Mouse (Mus musculus): ENCODE measurements around the gene Zfp91. TPM values are rescaled to one million over a fixed set of nuclear protein-coding genes. Genes with fewer than 3 reads are reported as not detected.

Zfp91 gene
- 218 TPM for polyA plus RNA-seq (2014; fragmentation: Illumina TruSeq; extraction: RNeasy Lipid Tissue Mini Kit (QIAGEN cat#74804); ENCODE audit: low read depth, low replicate concordance)

DNA sequence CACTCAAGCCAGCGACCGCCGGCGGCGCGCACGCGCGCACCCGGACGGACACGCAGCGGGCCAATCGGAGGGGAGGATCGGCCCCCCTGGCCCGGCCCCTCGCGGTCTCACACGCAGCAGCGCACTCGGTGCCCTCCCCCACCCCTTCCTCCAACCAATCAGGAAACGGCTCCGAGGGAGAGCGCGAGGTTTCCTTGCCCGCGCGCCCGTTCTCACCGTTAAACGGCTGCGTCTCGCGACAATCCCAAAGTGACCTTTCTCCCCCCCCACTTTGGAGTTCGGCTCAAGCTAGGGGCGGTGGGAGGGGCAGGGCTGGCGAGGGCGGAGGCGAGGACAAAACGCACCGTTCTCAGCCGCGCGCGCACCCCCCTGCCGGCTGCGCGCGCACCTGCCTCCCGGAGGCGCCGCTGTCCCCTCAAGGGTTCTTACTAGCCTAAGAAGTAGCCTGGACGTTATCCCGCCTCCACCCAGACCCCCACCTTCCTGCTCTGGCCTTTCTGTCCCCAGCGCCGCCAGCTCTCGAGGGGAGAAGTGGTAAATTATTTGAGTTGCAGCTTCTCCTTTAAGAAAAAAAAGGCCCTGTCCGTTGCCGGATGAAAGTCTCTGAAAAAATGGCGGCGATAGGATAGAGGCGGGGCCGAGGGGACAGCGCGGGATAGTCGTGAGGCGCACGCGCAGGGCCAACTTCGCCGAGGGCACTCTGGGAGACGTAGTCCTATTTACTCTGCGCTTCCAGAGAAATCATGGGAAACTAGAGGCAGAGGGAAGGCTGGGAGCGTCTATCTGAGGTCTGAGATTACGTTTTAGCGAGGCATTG lies at the start of gene Zfp91, which contains the start of gene Lpxn:
Zfp91 (minus strand) TSS at position 616 of the 817 bp plus-strand sequence.
Lpxn (plus strand) TSS at position 683 of the 817 bp plus-strand sequence.

GRCm38 (mm10) chr19:12765308-12765707 lies 30.6 kb downstream of the Zfp91 start, which contains the start of gene Cntf:
Gene Cntf, minus strand, starts transcription at chr19:12765632.

Other genes with a start within 250 kb of the Zfp91 start
- gene Gm4952, start 196.2 kb downstream of the Zfp91 start, polyA plus RNA-seq (2014; fragmentation: Illumina TruSeq; extraction: RNeasy Lipid Tissue Mini Kit (QIAGEN cat#74804); ENCODE audit: low read depth, low replicate concordance): not detected
- gene Glyat, start 162.8 kb downstream of the Zfp91 start, polyA plus RNA-seq (2014; fragmentation: Illumina TruSeq; extraction: RNeasy Lipid Tissue Mini Kit (QIAGEN cat#74804); ENCODE audit: low read depth, low replicate concordance): not detected
- not detected for gene Olfr1442, start 125.7 kb downstream of the Zfp91 start, polyA plus RNA-seq (2014; fragmentation: Illumina TruSeq; extraction: RNeasy Lipid Tissue Mini Kit (QIAGEN cat#74804); ENCODE audit: low read depth, low replicate concordance)
- gene Olfr1443, start 118.0 kb downstream of the Zfp91 start, polyA plus RNA-seq (2014; fragmentation: Illumina TruSeq; extraction: RNeasy Lipid Tissue Mini Kit (QIAGEN cat#74804); ENCODE audit: low read depth, low replicate concordance): not detected
- gene Keg1, start 100.3 kb downstream of the Zfp91 start, polyA plus RNA-seq (2014; fragmentation: Illumina TruSeq; extraction: RNeasy Lipid Tissue Mini Kit (QIAGEN cat#74804); ENCODE audit: low read depth, low replicate concordance): not detected
- gene Cntf, start 30.5 kb downstream of the Zfp91 start, polyA plus RNA-seq (2014; fragmentation: Illumina TruSeq; extraction: RNeasy Lipid Tissue Mini Kit (QIAGEN cat#74804); ENCODE audit: low read depth, low replicate concordance): 1.4 TPM
- gene Lpxn, start 67 bp upstream of the Zfp91 start, polyA plus RNA-seq (2014; fragmentation: Illumina TruSeq; extraction: RNeasy Lipid Tissue Mini Kit (QIAGEN cat#74804); ENCODE audit: low read depth, low replicate concordance): 2.1 TPM
- gene Gm5244, start 50.6 kb upstream of the Zfp91 start, polyA plus RNA-seq (2014; fragmentation: Illumina TruSeq; extraction: RNeasy Lipid Tissue Mini Kit (QIAGEN cat#74804); ENCODE audit: low read depth, low replicate concordance): not detected
- gene Olfr1444, start 61.2 kb upstream of the Zfp91 start, polyA plus RNA-seq (2014; fragmentation: Illumina TruSeq; extraction: RNeasy Lipid Tissue Mini Kit (QIAGEN cat#74804); ENCODE audit: low read depth, low replicate concordance): not detected
- not detected for gene Olfr1445, start 87.7 kb upstream of the Zfp91 start, polyA plus RNA-seq (2014; fragmentation: Illumina TruSeq; extraction: RNeasy Lipid Tissue Mini Kit (QIAGEN cat#74804); ENCODE audit: low read depth, low replicate concordance)
- gene Olfr1446, start 97.4 kb upstream of the Zfp91 start, polyA plus RNA-seq (2014; fragmentation: Illumina TruSeq; extraction: RNeasy Lipid Tissue Mini Kit (QIAGEN cat#74804); ENCODE audit: low read depth, low replicate concordance): not detected
- gene Olfr1447, start 107.6 kb upstream of the Zfp91 start, polyA plus RNA-seq (2014; fragmentation: Illumina TruSeq; extraction: RNeasy Lipid Tissue Mini Kit (QIAGEN cat#74804); ENCODE audit: low read depth, low replicate concordance): not detected
- not detected for gene Olfr1448, start 128.3 kb upstream of the Zfp91 start, polyA plus RNA-seq (2014; fragmentation: Illumina TruSeq; extraction: RNeasy Lipid Tissue Mini Kit (QIAGEN cat#74804); ENCODE audit: low read depth, low replicate concordance)
- gene Olfr1449, start 134.7 kb upstream of the Zfp91 start, polyA plus RNA-seq (2014; fragmentation: Illumina TruSeq; extraction: RNeasy Lipid Tissue Mini Kit (QIAGEN cat#74804); ENCODE audit: low read depth, low replicate concordance): not detected
- gene Olfr1450, start 154.1 kb upstream of the Zfp91 start, polyA plus RNA-seq (2014; fragmentation: Illumina TruSeq; extraction: RNeasy Lipid Tissue Mini Kit (QIAGEN cat#74804); ENCODE audit: low read depth, low replicate concordance): not detected
- gene Olfr1451, start 198.9 kb upstream of the Zfp91 start, polyA plus RNA-seq (2014; fragmentation: Illumina TruSeq; extraction: RNeasy Lipid Tissue Mini Kit (QIAGEN cat#74804); ENCODE audit: low read depth, low replicate concordance): not detected
- gene Olfr1453, start 232.2 kb upstream of the Zfp91 start, polyA plus RNA-seq (2014; fragmentation: Illumina TruSeq; extraction: RNeasy Lipid Tissue Mini Kit (QIAGEN cat#74804); ENCODE audit: low read depth, low replicate concordance): not detected

Data from adrenal gland, adult 10 weeks (tissue).